Mouse (Mus musculus) hindbrain, embryonic 11.5 days (tissue): ENCODE measurements around the gene Coa7. TPM values are rescaled to one million over a fixed set of nuclear protein-coding genes. Genes with fewer than 3 reads are reported as not detected.
A peak's percentile ranks its signal among the peaks of the same experiment; 100 is the strongest.
"Not testable (repeated sequence)": the region's sequence is repeated elsewhere in the genome, so short reads cannot be mapped to it uniquely, and the experiment has no call there.

Experiments used
- ATAC-seq: fragments of 200-750 bp; cut with Nextera tagmentation; 2 replicates; pipeline ENCODE4 v1.8.0; 2017; ENCODE audit warnings: mild to moderate bottlenecking, moderate TSS enrichment, moderate library complexity; ENCODE audit not compliant: low FRiP score
- DNase-seq: peaks from one replicate; pipeline ENCODE4 v3.0.0-alpha.2; 2015; ENCODE audit warnings: low spot score
- H3K27ac ChIP-seq: fragments of 300-500 bp; sonication (generic); 2 replicates; pipeline ENCODE4 v1.5.1; 2014; ENCODE audit warnings: mild to moderate bottlenecking, low read depth, low read length
- H3K27me3 ChIP-seq: fragments of 300-500 bp; sonication (generic); 2 replicates; pipeline ENCODE4 v1.6.1; 2014; ENCODE audit warnings: mild to moderate bottlenecking, low read length, moderate library complexity, mixed read lengths; ENCODE audit not compliant: control insufficient read depth, insufficient read depth
- H3K36me3 ChIP-seq: fragments of 300-500 bp; sonication (generic); 2 replicates; pipeline ENCODE4 v1.6.1; 2014; ENCODE audit warnings: mild to moderate bottlenecking, low read length, moderate library complexity, mixed read lengths; ENCODE audit not compliant: control insufficient read depth, insufficient read depth
- H3K4me1 ChIP-seq: fragments of 300-500 bp; sonication (generic); replicated peaks from 2 replicates; pipeline ENCODE4 v1.6.1; 2014; ENCODE audit warnings: low read length, mixed read lengths; ENCODE audit not compliant: control insufficient read depth, insufficient read depth
- H3K4me2 ChIP-seq: fragments of 300-500 bp; sonication (generic); replicated peaks from 2 replicates; pipeline ENCODE4 v1.6.1; 2014; ENCODE audit warnings: mild to moderate bottlenecking, low read depth, low read length
- H3K4me3 ChIP-seq: fragments of 300-500 bp; sonication (generic); 2 replicates; pipeline ENCODE4 v1.5.1; 2014; ENCODE audit warnings: low read depth, low read length
- H3K9ac ChIP-seq: fragments of 300-500 bp; sonication (generic); 2 replicates; pipeline ENCODE4 v1.6.1; 2014; ENCODE audit warnings: low read depth, low read length
- H3K9me3 ChIP-seq: fragments of 300-500 bp; sonication (generic); 2 replicates; pipeline ENCODE4 v1.6.1; 2016; ENCODE audit warnings: low read length; ENCODE audit not compliant: control insufficient read depth
- WGBS: fragments of 180-500 bp; shearing (Covaris S2); extraction: QIAGEN DNeasy Blood & Tissue Kit; methylation state at CpG from one replicate; pipeline ENCODE4 v1.1.7; 2014; 5-methylcytosine and 5-hydroxymethylcytosine counted together
- polyA plus RNA-seq: library from polyadenylated mRNA; unstranded; fragments of >200 nt; fragmentation: Nextera tagmentation; extraction: Ambion mirVana; gene quantifications from 2 replicates; pipeline ENCODE4 v1.2.1, GENCODE M21; 2014

Gene Coa7
- polyA plus RNA-seq, 1 experiment from 2014 or later, result 42.1 TPM

GRCm38 (mm10) chr4:108349064-108349463 is 21.1 kb downstream of the Coa7 start:
- WGBS, result 84% methylated on average over 3 of the region's 3 CpGs
- Histone ChIP-seq H3K4me2 (no peak overlapping the region), H3K27me3 (no peaks in the 10 kb centered on the region), H3K9me3 (no peaks in the 10 kb centered on the region), H3K36me3 (no peaks in the 10 kb centered on the region), H3K9ac (no peak overlapping the region), H3K4me1 (peaks cover 3% of the 10 kb centered on the region), H3K4me3 (no peak overlapping the region), H3K27ac (no peak overlapping the region)
- DNase-seq (no peak), ATAC-seq (no peak)

GRCm38 (mm10) chr4:108349836-108350547 is 22.1 kb downstream of the Coa7 start:
- Histone ChIP-seq H3K27me3 (no peaks in the 10 kb centered on the region), H3K4me3 (no peak overlapping the region), H3K9me3 (no peaks in the 10 kb centered on the region), H3K4me2 (no peak overlapping the region), H3K27ac (no peak overlapping the region; the same call in 1 of the 2 replicates), H3K4me1 (peaks cover 3% of the 10 kb centered on the region), H3K36me3 (no peaks in the 10 kb centered on the region), H3K9ac (no peak overlapping the region)
- DNase-seq (no peak), ATAC-seq (no peak)
- WGBS, result 47% methylated on average over 8 of the region's 8 CpGs

- H3K9ac ChIP-seq, result peak overlapping the region; percentile 12; the same call in 1 of the 2 replicates
- no peak overlapping the region for H3K4me2 ChIP-seq
- H3K27me3 ChIP-seq, result no peaks in the 10 kb centered on the region
- H3K9me3 ChIP-seq, result no peaks in the 10 kb centered on the region
- H3K36me3 ChIP-seq, result no peaks in the 10 kb centered on the region
- H3K4me3 ChIP-seq, result no peak overlapping the region
- 21% methylated on average over 8 of the region's 8 CpGs for WGBS
- ATAC-seq, result peak; percentile 80
- H3K4me1 ChIP-seq, result peaks cover 3% of the 10 kb centered on the region
- peak; percentile 71 for DNase-seq
- peak overlapping the region; percentile 58 for H3K27ac ChIP-seq
Observed at GRCm38 (mm10) chr4:108350819-108351218, 22.9 kb downstream of the Coa7 start.

GRCm38 (mm10) chr4:108353591-108353990 is 25.7 kb downstream of the Coa7 start:
- H3K9me3 ChIP-seq, H3K27ac ChIP-seq, H3K4me1 ChIP-seq, ATAC-seq, DNase-seq, H3K36me3 ChIP-seq, H3K4me2 ChIP-seq, H3K27me3 ChIP-seq, H3K9ac ChIP-seq, H3K4me3 ChIP-seq: not testable (repeated sequence)

GRCm38 (mm10) chr4:108357458-108357857 is 29.5 kb downstream of the Coa7 start:
- Histone ChIP-seq H3K36me3 (no peaks in the 10 kb centered on the region), H3K4me1 (peaks cover 3% of the 10 kb centered on the region; the same call in 1 of the 2 replicates), H3K4me2 (no peak overlapping the region), H3K27ac (no peak overlapping the region), H3K4me3 (no peak overlapping the region), H3K9ac (no peak overlapping the region), H3K9me3 (no peaks in the 10 kb centered on the region), H3K27me3 (no peaks in the 10 kb centered on the region)
- WGBS, result 94% methylated on average over 8 of the region's 8 CpGs
- DNase-seq (no peak), ATAC-seq (no peak)

GRCm38 (mm10) chr4:108358498-108358897 is 30.6 kb downstream of the Coa7 start:
- H3K27ac ChIP-seq, result 0 out of 2 replicates have a peak overlapping the region, but pooled peaks have one; percentile 39
- H3K9me3 ChIP-seq, result no peaks in the 10 kb centered on the region
- WGBS, result 10% methylated on average over 4 of the region's 4 CpGs
- H3K4me1 ChIP-seq, result peaks cover 9% of the 10 kb centered on the region
- H3K4me3 ChIP-seq, result no peak overlapping the region
- H3K4me2 ChIP-seq, result no peak overlapping the region
- H3K36me3 ChIP-seq, result no peaks in the 10 kb centered on the region
- no peak overlapping the region for H3K9ac ChIP-seq
- ATAC-seq (no peak), DNase-seq (no peak)
- no peaks in the 10 kb centered on the region for H3K27me3 ChIP-seq

- peak; percentile 78 for ATAC-seq
- no peaks in the 10 kb centered on the region for H3K36me3 ChIP-seq
- peak overlapping the region; percentile 87 for H3K27ac ChIP-seq
- peaks cover 16% of the 10 kb centered on the region for H3K4me1 ChIP-seq
- 4% methylated on average over 28 of the region's 28 CpGs for WGBS
- no peak overlapping the region for H3K4me3 ChIP-seq
- no peaks in the 10 kb centered on the region for H3K9me3 ChIP-seq
- H3K27me3 ChIP-seq, result no peaks in the 10 kb centered on the region
- peak; percentile 96 for DNase-seq
- H3K4me2 ChIP-seq, result no peak overlapping the region
- peak overlapping the region; percentile 40; the same call in 1 of the 2 replicates for H3K9ac ChIP-seq
Observed at GRCm38 (mm10) chr4:108360136-108361055, 32.5 kb downstream of the Coa7 start.

GRCm38 (mm10) chr4:108362321-108363261 is 34.7 kb downstream of the Coa7 start:
- Histone ChIP-seq H3K27me3 (no peaks in the 10 kb centered on the region), H3K36me3 (no peaks in the 10 kb centered on the region), H3K9me3 (no peaks in the 10 kb centered on the region), H3K9ac (peak overlapping the region; percentile 55), H3K4me2 (peak overlapping the region; percentile 28), H3K4me1 (peaks cover 16% of the 10 kb centered on the region), H3K27ac (peak overlapping the region; percentile 83), H3K4me3 (no peak overlapping the region)
- ATAC-seq (peak; percentile 62), DNase-seq (peak; percentile 78)
- WGBS, result 3% methylated on average over 18 of the region's 18 CpGs
